Mouse (Mus musculus) intestine, postnatal 0 days (tissue): ENCODE data around the gene Dgcr8. TPM values are rescaled to one million over a fixed set of nuclear protein-coding genes. Genes with fewer than 3 reads are reported as not detected.

Source experiments
- ATAC-seq: fragments of 200-750 bp; cut with Nextera tagmentation; 2 replicates; pipeline ENCODE4 v1.8.0; 2017; ENCODE audit warnings: mild to moderate bottlenecking, moderate TSS enrichment, moderate library complexity
- H3K27ac ChIP-seq: fragments of 300-500 bp; sonication (generic); 2 replicates; pipeline ENCODE4 v1.5.1; 2014; ENCODE audit warnings: mild to moderate bottlenecking, low read depth, low read length, moderate library complexity
- H3K27me3 ChIP-seq: fragments of 300-500 bp; sonication (generic); replicated peaks from 2 replicates; pipeline ENCODE4 v1.6.1; 2014; ENCODE audit warnings: low read length, mixed read lengths; ENCODE audit not compliant: control insufficient read depth, insufficient read depth
- H3K36me3 ChIP-seq: fragments of 300-500 bp; sonication (generic); 2 replicates; pipeline ENCODE4 v1.6.1; 2014; ENCODE audit warnings: mild to moderate bottlenecking, moderate library complexity; ENCODE audit not compliant: control insufficient read depth, insufficient read depth
- H3K4me1 ChIP-seq: fragments of 300-500 bp; sonication (generic); replicated peaks from 2 replicates; pipeline ENCODE4 v1.6.1; 2014; ENCODE audit warnings: antibody characterized with exemption, low read length, mixed read lengths; ENCODE audit not compliant: control insufficient read depth, insufficient read depth
- H3K4me2 ChIP-seq: fragments of 300-500 bp; sonication (generic); replicated peaks from 2 replicates; pipeline ENCODE4 v1.6.1; 2014; ENCODE audit warnings: low read depth, mild to moderate bottlenecking, moderate library complexity
- H3K4me3 ChIP-seq: fragments of 300-500 bp; sonication (generic); 2 replicates; pipeline ENCODE4 v1.5.1; 2014; ENCODE audit warnings: low read depth, low read length
- H3K9ac ChIP-seq: fragments of 300-500 bp; sonication (generic); 2 replicates; pipeline ENCODE4 v1.6.1; 2014; ENCODE audit warnings: mild to moderate bottlenecking, low read depth, low read length
- H3K9me3 ChIP-seq: fragments of 300-500 bp; sonication (generic); 2 replicates; pipeline ENCODE4 v1.6.1; 2016; ENCODE audit warnings: mixed run types; ENCODE audit not compliant: control insufficient read depth
- CTCF ChIP-seq: sonication (generic); IDR thresholded peaks from 2 replicates; pipeline ENCODE4 v1.5.1; 2016; ENCODE audit warnings: low read depth, mild to moderate bottlenecking, control low read depth, antibody characterized with exemption, moderate library complexity
- WGBS: fragments of 180-500 bp; shearing (Covaris S2); extraction: QIAGEN DNeasy Blood & Tissue Kit; methylation state at CpG from one replicate; pipeline ENCODE4 v1.1.7; 2014; 5-methylcytosine and 5-hydroxymethylcytosine counted together
- polyA plus RNA-seq: library from polyadenylated mRNA; unstranded; fragments of >200 nt; fragmentation: Nextera tagmentation; extraction: Ambion mirVana; gene quantifications from 2 replicates; pipeline ENCODE4 v1.2.1, GENCODE M21; 2015

Gene Dgcr8
- polyA plus RNA-seq, 1 experiment from 2014 or later: 7.1 TPM

DNA sequence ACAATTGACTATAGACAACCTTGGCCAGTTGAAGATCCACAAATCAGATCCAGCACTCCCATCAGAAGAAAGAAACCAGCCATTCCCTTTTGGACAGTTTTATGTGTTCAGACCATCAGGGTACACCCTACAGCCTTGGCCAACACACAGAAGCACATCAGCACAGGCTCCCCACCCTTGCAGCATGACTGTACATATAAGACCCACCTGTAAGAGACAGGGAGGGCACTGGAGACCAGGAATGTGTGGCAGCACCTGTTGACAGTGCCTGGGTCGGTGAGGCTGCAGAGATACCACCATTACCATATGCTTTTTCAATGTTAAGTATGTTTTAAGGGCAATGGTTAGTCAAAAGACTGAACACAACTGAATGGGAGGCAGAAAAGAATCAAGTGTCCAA lies 35.2 kb downstream of the Dgcr8 start:
- TF ChIP-seq CTCF: no peak
- ATAC-seq: no peak
- H3K4me1 ChIP-seq: 0 out of 2 replicates have a peak, but pooled peaks cover 8% of the 10 kb centered on the region
- H3K36me3 ChIP-seq: peaks cover 73% of the 10 kb centered on the region
- WGBS: 80% methylated on average over 1 of the region's 1 CpGs
- no peak overlapping the region for H3K4me2 ChIP-seq
- H3K9me3 ChIP-seq: no peaks in the 10 kb centered on the region
- H3K27ac ChIP-seq: 0 out of 2 replicates have a peak overlapping the region, but pooled peaks have one; percentile 21
- no peak overlapping the region for H3K4me3 ChIP-seq
- no peak overlapping the region for H3K9ac ChIP-seq
- no peaks in the 10 kb centered on the region for H3K27me3 ChIP-seq

DNA sequence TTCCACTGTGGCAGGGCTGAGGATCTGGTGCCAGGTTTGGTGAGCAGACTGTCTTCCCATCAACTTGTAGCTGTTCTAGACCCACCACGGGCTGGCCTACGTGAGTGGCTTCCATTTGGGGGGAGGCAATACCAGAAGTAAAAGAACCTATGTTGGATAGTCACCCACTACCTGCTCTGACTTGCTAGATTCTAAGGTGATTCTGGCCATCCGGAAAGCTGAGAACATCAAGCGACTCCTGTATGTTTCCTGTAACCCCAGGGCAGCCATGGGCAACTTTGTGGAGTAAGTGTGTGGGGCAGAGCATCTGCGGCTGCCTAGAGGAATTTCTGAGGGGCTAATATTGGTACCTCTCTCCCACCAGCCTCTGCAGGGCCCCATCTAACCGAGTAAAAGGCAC lies 36.3 kb downstream of the Dgcr8 start:
- Histone ChIP-seq H3K27ac (no peak overlapping the region), H3K4me3 (no peak overlapping the region), H3K9ac (no peak overlapping the region), H3K36me3 (peaks cover 64% of the 10 kb centered on the region), H3K9me3 (no peaks in the 10 kb centered on the region), H3K27me3 (no peaks in the 10 kb centered on the region), H3K4me1 (0 out of 2 replicates have a peak, but pooled peaks cover 8% of the 10 kb centered on the region), H3K4me2 (no peak overlapping the region)
- no peak for TF ChIP-seq CTCF
- no peak for ATAC-seq
- WGBS: 77% methylated on average over 6 of the region's 6 CpGs

DNA sequence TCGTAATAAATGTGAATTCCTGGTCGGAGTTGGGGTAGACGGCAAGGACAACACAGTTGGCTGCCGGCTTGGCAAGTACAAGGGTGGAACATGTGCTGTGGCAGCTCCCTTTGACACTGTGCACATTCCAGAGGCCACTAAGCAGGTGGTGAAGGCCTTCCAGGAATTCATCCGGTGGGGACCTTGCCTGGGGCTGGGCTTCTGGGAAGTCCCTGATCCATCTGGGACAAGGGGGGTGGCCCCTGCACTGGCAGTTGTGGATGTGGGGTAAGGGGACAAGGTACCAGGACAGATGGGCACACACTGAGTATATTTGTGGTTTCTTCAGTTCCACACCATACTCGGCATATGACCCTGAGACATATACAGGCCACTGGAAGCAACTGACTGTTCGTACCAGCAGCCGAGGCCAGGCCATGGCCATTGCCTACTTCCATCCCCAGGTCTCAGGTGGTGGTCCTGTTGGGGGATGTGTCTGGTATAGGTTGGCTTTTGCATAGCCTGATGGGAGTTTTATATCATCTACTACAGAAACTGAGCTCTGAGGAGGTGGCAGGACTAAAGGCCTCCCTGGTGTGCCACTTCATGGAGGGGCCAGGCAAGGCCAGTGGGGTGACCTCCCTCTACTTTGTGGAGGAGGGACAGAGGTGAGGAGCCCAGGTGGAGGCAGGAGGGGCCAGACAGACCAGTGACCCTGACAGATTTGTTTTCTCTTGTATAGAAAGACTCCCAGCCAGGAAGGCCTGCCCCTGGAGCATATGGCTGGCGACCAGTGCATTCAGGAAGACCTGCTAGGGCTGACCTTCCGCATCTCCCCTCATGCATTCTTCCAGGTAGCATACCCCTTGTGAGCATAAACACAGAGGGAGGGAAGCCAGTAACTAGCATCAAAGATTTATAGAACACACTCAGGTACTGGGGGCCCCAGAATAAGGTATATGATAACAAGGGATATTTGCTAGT lies 37.9 kb downstream of the Dgcr8 start:
- no peak for TF ChIP-seq CTCF
- 51% methylated on average over 10 of the region's 10 CpGs for WGBS
- no peak for ATAC-seq
- peaks cover 52% of the 10 kb centered on the region for H3K36me3 ChIP-seq
- H3K9me3 ChIP-seq: no peaks in the 10 kb centered on the region
- H3K4me2 ChIP-seq: no peak overlapping the region
- no peak overlapping the region for H3K9ac ChIP-seq
- no peaks in the 10 kb centered on the region for H3K27me3 ChIP-seq
- 0 out of 2 replicates have a peak, but pooled peaks cover 8% of the 10 kb centered on the region for H3K4me1 ChIP-seq
- no peak overlapping the region for H3K4me3 ChIP-seq
- H3K27ac ChIP-seq: peak overlapping the region; percentile 54; the same call in 1 of the 2 replicates

DNA sequence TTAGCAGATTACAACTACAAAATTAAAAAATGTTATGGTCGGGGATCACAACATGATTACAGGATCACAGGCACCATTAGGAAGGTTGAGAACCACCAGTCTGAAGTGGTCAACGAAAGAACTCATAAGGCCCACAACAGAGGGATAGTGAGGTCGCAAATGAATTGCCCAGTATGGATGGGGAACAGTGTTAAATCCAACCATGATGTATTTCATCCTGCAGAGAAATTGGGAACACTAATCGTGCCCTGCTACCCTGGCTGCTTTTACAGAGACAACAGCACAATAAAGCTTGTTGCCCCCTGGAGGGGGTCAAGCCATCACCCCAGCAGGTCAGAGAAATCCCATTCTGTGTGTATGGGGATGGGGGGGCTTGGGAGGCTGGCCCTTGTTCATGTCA lies 38.8 kb downstream of the Dgcr8 start:
- H3K4me3 ChIP-seq: 0 out of 2 replicates have a peak overlapping the region, but pooled peaks have one; percentile 88
- H3K4me2 ChIP-seq: peak overlapping the region; percentile 93
- 0 out of 2 replicates have a peak, but pooled peaks cover 8% of the 10 kb centered on the region for H3K4me1 ChIP-seq
- no peaks in the 10 kb centered on the region for H3K27me3 ChIP-seq
- 55% methylated on average over 4 of the region's 4 CpGs for WGBS
- ATAC-seq: no peak
- no peak overlapping the region for H3K27ac ChIP-seq
- no peak overlapping the region for H3K9ac ChIP-seq
- TF ChIP-seq CTCF: no peak
- peaks cover 52% of the 10 kb centered on the region for H3K36me3 ChIP-seq
- H3K9me3 ChIP-seq: no peaks in the 10 kb centered on the region

- TF ChIP-seq CTCF: no peak
- ATAC-seq: peak; percentile 0; the same call in 1 of the 2 replicates
- H3K4me1 ChIP-seq: 0 out of 2 replicates have a peak, but pooled peaks cover 8% of the 10 kb centered on the region
- WGBS: 2% methylated on average over 27 of the region's 27 CpGs
- peak overlapping the region; percentile 73 for H3K27ac ChIP-seq
- H3K9ac ChIP-seq: peak overlapping the region; percentile 66
- H3K27me3 ChIP-seq: no peaks in the 10 kb centered on the region
- H3K4me2 ChIP-seq: peak overlapping the region; percentile 93
- H3K4me3 ChIP-seq: peak overlapping the region; percentile 88
- H3K9me3 ChIP-seq: no peaks in the 10 kb centered on the region
- peaks cover 56% of the 10 kb centered on the region for H3K36me3 ChIP-seq
Measured at GRCm38 (mm10) chr16:18249364-18249967, 39.6 kb downstream of the Dgcr8 start.
